Mouse (Mus musculus) heart, embryonic 16.5 days (tissue): Measurements from ENCODE around the gene Xlr5a. TPM values are rescaled to one million over a fixed set of nuclear protein-coding genes. Genes with fewer than 3 reads are reported as not detected.
"Not testable (repeated sequence)": the region's sequence is repeated elsewhere in the genome, so short reads cannot be mapped to it uniquely, and the experiment has no call there.

ENCODE experiments used
- ATAC-seq: fragments of 200-750 bp; cut with Nextera tagmentation; replicated peaks from 2 replicates; pipeline ENCODE4 v1.8.0; 2017; ENCODE audit warnings: moderate number of reproducible peaks; ENCODE audit not compliant: insufficient read depth, low FRiP score; ENCODE audit errors: extremely low read depth
- H3K27ac ChIP-seq: fragments of 300-500 bp; sonication (generic); 2 replicates; pipeline ENCODE4 v1.5.1; 2014; ENCODE audit warnings: mild to moderate bottlenecking, low read length, control low read depth, moderate library complexity
- H3K27me3 ChIP-seq: fragments of 300-500 bp; sonication (generic); 2 replicates; pipeline ENCODE4 v1.6.1; 2014; ENCODE audit warnings: low read length, mixed read lengths; ENCODE audit not compliant: control insufficient read depth, insufficient read depth
- H3K36me3 ChIP-seq: fragments of 300-500 bp; sonication (generic); 2 replicates; pipeline ENCODE4 v1.6.1; 2014; ENCODE audit not compliant: control insufficient read depth, insufficient read depth
- H3K4me1 ChIP-seq: fragments of 300-500 bp; sonication (generic); 2 replicates; pipeline ENCODE4 v1.6.1; 2014; ENCODE audit warnings: low read length, mixed read lengths; ENCODE audit not compliant: control insufficient read depth, insufficient read depth
- H3K4me2 ChIP-seq: fragments of 300-500 bp; sonication (generic); 2 replicates; pipeline ENCODE4 v1.6.1; 2014; ENCODE audit warnings: low read depth, mild to moderate bottlenecking, control low read depth, low read length
- H3K4me3 ChIP-seq: fragments of 300-500 bp; sonication (generic); 2 replicates; pipeline ENCODE4 v1.5.1; 2014; ENCODE audit warnings: mild to moderate bottlenecking, control low read depth, low read length
- H3K9ac ChIP-seq: fragments of 300-500 bp; sonication (generic); 2 replicates; pipeline ENCODE4 v1.6.1; 2014; ENCODE audit warnings: low read length, control low read depth
- H3K9me3 ChIP-seq: fragments of 300-500 bp; sonication (generic); replicated peaks from 2 replicates; pipeline ENCODE4 v1.6.1; 2016; ENCODE audit warnings: low read length; ENCODE audit not compliant: control insufficient read depth
- WGBS: fragments of 180-500 bp; shearing (Covaris S2); extraction: QIAGEN DNeasy Blood & Tissue Kit; methylation state at CpG from one replicate; pipeline ENCODE4 v1.1.7; 2014; 5-methylcytosine and 5-hydroxymethylcytosine counted together
- polyA plus RNA-seq: library from polyadenylated mRNA; unstranded; fragments of >200 nt; fragmentation: Nextera tagmentation; extraction: Ambion mirVana; gene quantifications from 2 replicates; pipeline ENCODE4 v1.2.1, GENCODE M21; 2015

The Xlr5a gene
- polyA plus RNA-seq, 1 experiment from 2014 or later, result not detected

DNA sequence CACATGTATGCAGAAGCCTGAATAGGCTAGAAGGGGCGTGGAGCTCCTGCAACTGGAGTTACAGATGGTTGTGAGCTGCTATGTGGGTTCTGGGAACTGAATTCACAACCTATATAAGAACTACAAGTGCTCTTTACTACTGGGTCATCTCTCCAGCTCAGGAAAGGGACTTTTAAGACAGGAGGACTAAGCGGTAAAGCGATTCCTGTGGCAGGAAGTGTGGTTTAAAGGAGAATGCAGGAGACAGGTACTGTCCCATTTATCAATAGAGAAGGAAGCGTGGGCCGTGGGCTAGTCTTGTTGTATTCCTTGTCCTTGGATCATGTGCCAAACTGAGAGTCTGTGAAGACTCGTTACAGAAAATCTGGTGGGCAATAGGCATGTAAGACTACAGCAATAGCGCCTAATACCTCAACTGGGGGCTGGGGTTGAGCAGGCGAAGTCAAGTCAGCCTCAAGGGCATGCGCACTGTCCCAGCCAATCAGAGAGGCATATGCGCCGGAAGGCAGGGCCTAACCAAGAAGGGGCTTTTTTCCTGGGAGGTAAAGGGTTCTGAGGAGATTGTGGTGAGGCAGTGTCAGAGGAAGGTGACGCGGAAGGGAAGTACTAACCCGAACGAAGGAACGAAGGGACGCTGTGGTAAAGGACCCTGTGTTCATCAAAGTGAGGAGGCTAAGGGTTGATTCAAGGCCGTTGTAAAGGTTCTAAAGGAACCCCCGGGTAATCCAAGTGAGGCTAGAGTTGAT lies 78.8 kb downstream of the Xlr5a start, which contains the start of gene Xlr4b:
Gene Xlr4b (plus strand): TSS at position 515 of the 746 bp plus-strand sequence.
- H3K4me3 ChIP-seq, H3K9me3 ChIP-seq, H3K9ac ChIP-seq, H3K4me1 ChIP-seq, H3K27me3 ChIP-seq, H3K27ac ChIP-seq, H3K36me3 ChIP-seq, ATAC-seq, H3K4me2 ChIP-seq: not testable (repeated sequence)
- 66% methylated on average over 12 of the region's 19 CpGs for WGBS

- H3K4me2 ChIP-seq, H3K27ac ChIP-seq, H3K4me1 ChIP-seq, H3K9me3 ChIP-seq, ATAC-seq, H3K9ac ChIP-seq, H3K36me3 ChIP-seq, H3K27me3 ChIP-seq, H3K4me3 ChIP-seq: not testable (repeated sequence)
- 70% methylated on average over 12 of the region's 12 CpGs for WGBS
Observed at GRCm38 (mm10) chrX:73191934-73192333, 100.8 kb downstream of the Xlr5a start, which contains the start of gene Xlr3b. Gene Xlr3b (plus strand): TSS chrX:73192207.

DNA sequence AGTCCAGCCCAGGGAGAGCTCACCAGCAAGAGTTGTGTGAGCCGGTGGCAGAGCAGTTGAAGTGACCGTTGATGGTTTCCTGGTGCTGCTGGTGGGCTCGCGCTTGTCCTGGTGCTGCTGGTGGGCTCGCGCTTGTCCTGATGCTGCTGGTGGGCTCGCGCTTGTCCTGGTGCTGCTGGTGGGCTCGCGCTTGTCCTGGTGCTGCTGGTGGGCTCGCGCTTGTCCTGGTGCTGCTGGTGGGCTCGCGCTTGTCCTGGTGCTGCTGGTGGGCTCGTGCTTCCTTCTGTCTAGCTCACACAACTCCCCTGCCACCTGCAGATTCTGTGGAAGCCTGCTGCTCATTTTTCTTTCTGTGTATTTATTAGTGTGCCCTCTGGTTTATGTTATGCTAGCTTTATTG lies 115.9 kb downstream of the Xlr5a start, which contains the start of gene Spin2d:
Gene Spin2d (minus strand): TSS at position 101 of the 400 bp plus-strand sequence.
- not testable (repeated sequence) for H3K4me2 ChIP-seq, H3K4me3 ChIP-seq, H3K9ac ChIP-seq, H3K27ac ChIP-seq, H3K9me3 ChIP-seq, H3K36me3 ChIP-seq, H3K27me3 ChIP-seq, ATAC-seq, H3K4me1 ChIP-seq
- 68% methylated on average over 6 of the region's 15 CpGs for WGBS

- H3K36me3 ChIP-seq, H3K27me3 ChIP-seq, H3K4me2 ChIP-seq, H3K9ac ChIP-seq, ATAC-seq, H3K4me1 ChIP-seq, H3K4me3 ChIP-seq, H3K9me3 ChIP-seq, H3K27ac ChIP-seq: not testable (repeated sequence)
- WGBS, result no CpG with 5 or more reads among the region's 7 CpGs
Observed at GRCm38 (mm10) chrX:73149350-73149749, 143.4 kb downstream of the Xlr5a start, which contains the start of gene DXBay18. Gene DXBay18 (minus strand): TSS chrX:73149450.

DNA sequence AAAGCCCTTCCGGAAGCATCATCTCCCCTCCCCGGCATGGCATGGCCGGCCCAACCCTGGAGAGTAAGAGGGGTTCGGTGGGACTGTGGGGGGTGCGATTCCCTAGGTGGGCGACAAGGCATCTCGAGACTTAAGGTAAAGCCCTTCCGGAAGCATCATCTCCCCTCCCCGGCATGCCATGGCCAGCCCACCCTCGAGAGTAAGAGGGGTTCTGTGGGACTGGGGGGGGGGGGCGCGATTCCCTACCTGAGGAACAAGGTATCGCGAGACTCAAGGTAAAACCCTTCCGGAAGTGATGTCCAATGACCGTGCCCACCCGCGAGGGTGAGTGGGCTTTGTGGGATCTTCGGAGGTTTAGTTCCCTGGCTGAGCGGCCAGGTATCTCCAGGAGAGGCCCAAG lies 144.3 kb downstream of the Xlr5a start, which contains the start of gene Xlr5b:
Gene Xlr5b (plus strand): TSS at position 301 of the 400 bp plus-strand sequence.
- not testable (repeated sequence) for H3K27ac ChIP-seq, H3K27me3 ChIP-seq, H3K36me3 ChIP-seq, H3K4me2 ChIP-seq, H3K4me1 ChIP-seq, ATAC-seq, H3K9me3 ChIP-seq, H3K9ac ChIP-seq, H3K4me3 ChIP-seq
- no CpG with 5 or more reads among the region's 20 CpGs for WGBS

DNA sequence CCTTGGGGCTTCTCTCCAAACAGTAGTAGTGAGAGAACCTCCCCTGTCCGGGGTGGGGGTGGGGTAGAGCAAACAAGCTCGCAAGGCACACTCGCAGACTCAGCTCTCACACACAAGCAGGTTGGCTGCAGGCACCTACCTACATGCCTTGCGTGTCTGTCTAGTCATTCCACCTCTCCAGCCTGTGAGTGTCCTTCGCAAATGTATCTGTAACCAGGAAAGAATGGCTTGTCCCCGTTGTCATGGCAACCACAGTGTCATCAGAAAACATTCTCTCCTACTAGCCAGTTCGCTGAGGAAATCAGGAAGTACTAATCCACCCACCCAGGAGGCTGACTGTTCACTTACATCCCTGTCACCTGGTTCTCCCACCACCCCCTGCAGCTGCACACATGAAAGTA lies 149.6 kb downstream of the Xlr5a start:
- not testable (repeated sequence) for H3K27ac ChIP-seq, H3K27me3 ChIP-seq, H3K4me1 ChIP-seq, H3K4me3 ChIP-seq, H3K9me3 ChIP-seq, H3K4me2 ChIP-seq, H3K9ac ChIP-seq, H3K36me3 ChIP-seq
- no CpG with 5 or more reads among the region's 7 CpGs for WGBS
- ATAC-seq, result peak; percentile 28; the same call in 1 of the 2 replicates

DNA sequence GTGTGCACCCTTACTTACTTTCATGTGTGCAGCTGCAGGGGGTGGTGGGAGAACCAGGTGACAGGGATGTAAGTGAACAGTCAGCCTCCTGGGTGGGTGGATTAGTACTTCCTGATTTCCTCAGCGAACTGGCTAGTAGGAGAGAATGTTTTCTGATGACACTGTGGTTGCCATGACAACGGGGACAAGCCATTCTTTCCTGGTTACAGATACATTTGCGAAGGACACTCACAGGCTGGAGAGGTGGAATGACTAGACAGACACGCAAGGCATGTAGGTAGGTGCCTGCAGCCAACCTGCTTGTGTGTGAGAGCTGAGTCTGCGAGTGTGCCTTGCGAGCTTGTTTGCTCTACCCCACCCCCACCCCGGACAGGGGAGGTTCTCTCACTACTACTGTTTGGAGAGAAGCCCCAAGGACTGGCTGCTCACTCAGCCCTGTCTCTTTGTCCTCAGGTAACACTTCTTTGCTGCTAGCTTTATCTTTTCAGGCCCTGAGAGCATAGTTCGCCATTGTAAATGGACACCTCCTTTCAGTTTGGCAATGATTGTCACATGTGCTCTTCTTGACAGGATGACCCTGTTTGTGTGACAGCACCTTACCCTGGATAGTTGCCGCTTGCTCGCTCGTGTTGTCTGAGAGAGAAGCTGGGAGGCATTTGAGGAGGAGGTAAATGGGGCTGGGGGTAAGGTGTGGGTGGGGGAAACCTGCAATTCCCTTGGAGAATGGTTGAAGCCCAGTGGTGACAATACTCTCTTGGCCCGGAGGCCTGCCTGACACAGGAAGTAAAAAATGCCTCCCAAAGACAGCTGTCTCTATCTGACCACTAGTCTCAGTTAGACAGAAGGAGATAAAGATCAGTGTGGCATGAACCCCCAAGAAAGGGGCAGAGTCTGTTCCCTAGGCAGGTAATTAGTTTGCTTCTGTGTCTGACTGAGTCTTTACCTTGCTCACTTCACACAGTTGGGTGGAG lies 169.6 kb downstream of the Xlr5a start:
- no CpG with 5 or more reads among the region's 12 CpGs for WGBS
- H3K27ac ChIP-seq, H3K9ac ChIP-seq, H3K36me3 ChIP-seq, H3K9me3 ChIP-seq, H3K4me2 ChIP-seq, H3K27me3 ChIP-seq, H3K4me1 ChIP-seq, H3K4me3 ChIP-seq: not testable (repeated sequence)
- ATAC-seq, result peak; percentile 32; the same call in 1 of the 2 replicates

- H3K4me3 ChIP-seq, ATAC-seq, H3K27me3 ChIP-seq, H3K36me3 ChIP-seq, H3K4me1 ChIP-seq, H3K9ac ChIP-seq, H3K4me2 ChIP-seq, H3K9me3 ChIP-seq, H3K27ac ChIP-seq: not testable (repeated sequence)
- no CpG with 5 or more reads among the region's 7 CpGs for WGBS
Observed at GRCm38 (mm10) chrX:73116747-73117146, 176.0 kb downstream of the Xlr5a start, which contains the start of gene Gm14685. Gene Gm14685 (plus strand): TSS chrX:73117047.
